Mouse (Mus musculus): ENCODE results near the gene Otud3. TPM values are rescaled to one million over a fixed set of nuclear protein-coding genes. Genes with fewer than 3 reads are reported as not detected.
"Not testable (repeated sequence)": the region's sequence is repeated elsewhere in the genome, so short reads cannot be mapped to it uniquely, and the experiment has no call there.

Otud3 gene
- polyA plus RNA-seq, 1 experiment from 2014 or later = 2.9 TPM

- no peak overlapping the region for H3K4me3 ChIP-seq
- 40% methylated on average over 7 of the region's 7 CpGs for WGBS
- H3K9ac ChIP-seq (replicated peaks) = no peak overlapping the region
- no peak overlapping the region for H3K4me2 ChIP-seq (replicated peaks)
- no peaks in the 10 kb centered on the region; the same call in 1 of the 2 replicates for H3K27me3 ChIP-seq
- no peak overlapping the region for H3K27ac ChIP-seq (replicated peaks)
- peaks cover 26% of the 10 kb centered on the region for H3K36me3 ChIP-seq
- peaks cover 5% of the 10 kb centered on the region; the same call in 1 of the 2 replicates for H3K4me1 ChIP-seq
- H3K9me3 ChIP-seq = no peaks in the 10 kb centered on the region
- no peak for ATAC-seq (ENCODE audit: low FRiP score, low read depth)
These were observed 24.6 kb downstream of the Otud3 start for GRCm38 (mm10) chr4:138889165-138889564.

DNA sequence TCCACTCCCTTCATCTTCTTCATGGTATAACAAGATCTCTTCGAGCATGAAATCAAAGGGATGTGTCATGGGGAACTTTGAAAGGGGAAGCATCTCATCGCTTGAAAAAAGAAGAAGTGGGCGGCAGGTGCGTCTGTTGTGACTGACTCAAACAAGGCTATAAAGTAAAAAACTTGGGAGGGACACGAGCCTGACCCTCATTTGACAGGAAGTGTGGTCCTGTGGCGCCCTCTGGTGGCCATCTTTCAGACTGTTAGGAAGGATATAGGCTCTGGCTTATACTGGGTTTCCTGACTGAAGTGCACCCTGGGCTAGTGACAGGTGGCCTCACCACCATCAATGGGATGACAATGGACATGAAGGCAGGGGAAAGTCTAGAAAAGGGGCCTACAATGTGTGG, 29.5 kb downstream of the Otud3 start:
- Histone ChIP-seq H3K4me2 (replicated peaks) (no peak overlapping the region), H3K27ac (replicated peaks) (no peak overlapping the region), H3K36me3 (no peaks in the 10 kb centered on the region), H3K4me3 (no peak overlapping the region), H3K9me3 (no peaks in the 10 kb centered on the region), H3K9ac (replicated peaks) (no peak overlapping the region), H3K4me1 (no peaks in the 10 kb centered on the region), H3K27me3 (peaks cover 16% of the 10 kb centered on the region)
- ATAC-seq (ENCODE audit: low FRiP score, low read depth) = no peak
- 22% methylated on average over 6 of the region's 6 CpGs for WGBS

GRCm38 (mm10) chr4:138882179-138882578, 31.6 kb downstream of the Otud3 start:
- peak overlapping the region; percentile 32 for H3K4me2 ChIP-seq (replicated peaks)
- no peak overlapping the region for H3K4me3 ChIP-seq
- no peak overlapping the region for H3K27ac ChIP-seq (replicated peaks)
- no peaks in the 10 kb centered on the region for H3K36me3 ChIP-seq
- no peak for ATAC-seq (ENCODE audit: low FRiP score, low read depth)
- H3K27me3 ChIP-seq = peaks cover 16% of the 10 kb centered on the region
- H3K4me1 ChIP-seq = no peaks in the 10 kb centered on the region
- H3K9me3 ChIP-seq = no peaks in the 10 kb centered on the region
- H3K9ac ChIP-seq (replicated peaks) = no peak overlapping the region
- WGBS = 8% methylated on average over 15 of the region's 16 CpGs

DNA sequence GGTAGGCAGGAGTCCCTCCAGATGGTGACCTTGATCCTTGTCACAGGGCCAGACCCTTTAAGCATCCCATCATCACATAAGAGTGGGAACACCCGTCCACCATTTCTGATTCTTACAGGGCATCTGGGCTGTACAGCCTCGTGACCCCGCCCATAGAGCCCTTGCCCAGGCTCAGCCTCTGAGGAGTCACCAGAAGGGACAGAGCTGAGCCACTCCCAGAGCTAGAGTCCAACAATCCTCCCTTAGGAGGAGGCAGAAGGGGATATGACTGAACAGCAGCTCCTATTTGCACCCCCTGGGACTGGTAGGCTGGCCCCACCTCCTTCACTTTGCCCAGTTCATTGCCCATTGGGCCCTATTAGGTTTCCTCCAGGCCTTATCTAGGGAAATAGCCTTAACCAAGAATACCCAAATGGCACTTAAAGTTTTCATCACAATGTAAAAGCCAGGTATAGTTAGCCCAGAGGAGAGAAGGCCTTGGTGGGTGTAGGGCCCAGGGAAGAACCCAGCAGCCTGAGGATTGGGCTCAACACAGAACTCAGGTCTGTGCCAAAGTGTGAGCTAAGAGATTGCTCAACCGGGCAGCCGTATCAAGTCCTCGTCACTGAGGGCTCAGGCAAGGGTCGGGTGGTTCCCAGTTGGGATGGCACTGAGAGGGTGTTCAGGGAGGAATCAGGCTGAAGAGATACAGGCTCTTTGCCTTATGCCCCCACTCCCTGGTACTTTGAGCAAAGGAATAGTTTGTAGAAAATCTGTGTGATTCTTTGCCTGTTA, 32.7 kb downstream of the Otud3 start:
- Histone ChIP-seq H3K9ac (replicated peaks) (no peak overlapping the region), H3K4me3 (no peak overlapping the region), H3K27me3 (peaks cover 16% of the 10 kb centered on the region), H3K4me2 (replicated peaks) (no peak overlapping the region), H3K9me3 (no peaks in the 10 kb centered on the region), H3K27ac (replicated peaks) (no peak overlapping the region), H3K4me1 (no peaks in the 10 kb centered on the region), H3K36me3 (no peaks in the 10 kb centered on the region)
- WGBS = 89% methylated on average over 7 of the region's 7 CpGs
- ATAC-seq (ENCODE audit: low FRiP score, low read depth) = no peak

DNA sequence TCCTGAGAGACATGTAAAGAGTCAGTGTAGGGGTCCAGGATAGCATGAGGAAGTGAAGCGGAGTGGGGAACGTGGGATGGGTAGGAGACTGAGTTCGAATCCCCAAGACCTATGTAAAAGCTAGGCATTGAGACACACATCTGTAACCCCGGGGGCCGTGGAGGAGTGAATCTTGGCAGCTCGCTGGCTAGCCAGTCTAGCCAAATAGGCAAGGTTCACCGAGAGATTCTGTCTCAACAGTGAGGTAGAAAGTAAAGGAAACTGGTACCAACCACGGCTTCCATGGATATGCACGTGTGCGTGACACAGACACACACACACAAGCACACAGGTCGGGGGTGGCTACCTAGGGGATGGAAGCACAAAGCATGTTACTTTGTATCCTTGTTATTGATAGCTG, 33.9 kb downstream of the Otud3 start:
- Histone ChIP-seq H3K27ac (replicated peaks) (no peak overlapping the region), H3K27me3 (peaks cover 16% of the 10 kb centered on the region), H3K9ac (replicated peaks) (no peak overlapping the region), H3K4me2 (replicated peaks) (no peak overlapping the region), H3K4me1 (no peaks in the 10 kb centered on the region), H3K36me3 (no peaks in the 10 kb centered on the region), H3K4me3 (no peak overlapping the region), H3K9me3 (no peaks in the 10 kb centered on the region)
- ATAC-seq (ENCODE audit: low FRiP score, low read depth) = no peak
- WGBS = 86% methylated on average over 11 of the region's 11 CpGs

DNA sequence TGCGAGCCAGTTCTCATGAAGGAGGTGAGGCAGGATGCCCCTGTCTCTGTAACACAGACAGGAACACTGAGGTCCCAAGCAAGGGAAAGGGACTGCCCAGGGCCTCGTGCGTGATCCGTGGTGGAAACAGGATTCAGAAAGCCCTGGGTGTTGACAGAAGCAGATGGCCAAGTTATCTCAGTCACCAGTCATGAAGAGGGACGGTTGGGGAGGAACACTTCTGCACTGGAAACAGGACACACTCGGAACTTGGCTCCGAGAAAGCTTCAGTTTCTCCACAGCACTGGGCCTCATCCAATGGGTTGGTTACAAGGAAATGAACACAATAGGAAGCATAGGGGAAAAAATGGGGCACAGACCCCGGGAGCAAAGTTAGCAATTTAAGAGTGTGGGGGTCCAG, 35.0 kb downstream of the Otud3 start:
- 75% methylated on average over 8 of the region's 8 CpGs for WGBS
- no peak for ATAC-seq (ENCODE audit: low FRiP score, low read depth)
- no peaks in the 10 kb centered on the region for H3K36me3 ChIP-seq

GRCm38 (mm10) chr4:138877731-138878130, 36.0 kb downstream of the Otud3 start, which contains the start of gene Pla2g2e:
Gene Pla2g2e (plus strand): TSS chr4:138877942.
- Histone ChIP-seq H3K9ac (replicated peaks) (no peak within 1 kb of the TSS), H3K27ac (replicated peaks) (no peak within 1 kb of the TSS), H3K4me3 (no peak within 1 kb of the TSS), H3K4me2 (replicated peaks) (no peak within 1 kb of the TSS), H3K9me3 (no peaks in the 10 kb centered on the region), H3K4me1 (no peaks in the 10 kb centered on the region), H3K36me3 (no peaks in the 10 kb centered on the region), H3K27me3 (peaks cover 16% of the 10 kb centered on the region)
- 88% methylated on average over 4 of the region's 4 CpGs for WGBS
- no peak for ATAC-seq (ENCODE audit: low FRiP score, low read depth)

More for the DNA sequence above, 35.0 kb downstream of the Otud3 start:
- Histone ChIP-seq H3K4me2 (replicated peaks) (no peak overlapping the region), H3K4me3 (no peak overlapping the region), H3K4me1 (no peaks in the 10 kb centered on the region), H3K27ac (replicated peaks) (no peak overlapping the region), H3K9me3 (no peaks in the 10 kb centered on the region), H3K9ac (replicated peaks) (no peak overlapping the region), H3K27me3 (peaks cover 16% of the 10 kb centered on the region)

DNA sequence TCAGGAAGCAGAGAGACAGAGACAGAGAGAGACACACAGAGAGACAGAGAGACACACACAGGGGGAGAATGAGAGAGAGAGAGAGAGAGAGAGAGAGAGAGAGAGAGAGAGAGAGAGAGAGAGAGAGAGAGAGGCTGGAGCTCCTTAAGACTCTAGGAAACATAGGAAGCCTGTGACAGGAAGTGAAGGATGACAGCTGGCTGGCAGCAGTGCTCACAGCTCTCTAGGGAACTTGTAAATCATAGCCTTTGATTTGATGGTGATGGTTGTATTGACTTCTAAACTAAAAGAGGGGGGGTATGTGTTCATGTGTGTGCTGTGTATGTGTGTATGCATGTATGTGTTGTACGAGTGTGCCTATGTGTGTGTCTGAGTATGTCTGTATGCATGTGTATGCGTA, 37.8 kb downstream of the Otud3 start:
- no peaks in the 10 kb centered on the region for H3K36me3 ChIP-seq
- H3K4me2 ChIP-seq (replicated peaks) = no peak overlapping the region
- WGBS = 94% methylated on average over 2 of the region's 2 CpGs
- H3K27me3 ChIP-seq = peaks cover 5% of the 10 kb centered on the region
- H3K4me1 ChIP-seq = no peaks in the 10 kb centered on the region
- no peaks in the 10 kb centered on the region for H3K9me3 ChIP-seq
- ATAC-seq (ENCODE audit: low FRiP score, low read depth) = no peak
- H3K9ac ChIP-seq (replicated peaks) = no peak overlapping the region
- no peak overlapping the region for H3K27ac ChIP-seq (replicated peaks)
- H3K4me3 ChIP-seq = no peak overlapping the region

- not testable (repeated sequence) for H3K4me3 ChIP-seq; ATAC-seq (ENCODE audit: low FRiP score, low read depth); H3K27me3 ChIP-seq; H3K4me2 ChIP-seq (replicated peaks); H3K9me3 ChIP-seq; H3K36me3 ChIP-seq; H3K4me1 ChIP-seq; H3K9ac ChIP-seq (replicated peaks); H3K27ac ChIP-seq (replicated peaks)
- WGBS = 85% methylated on average over 2 of the region's 2 CpGs
These were observed 38.5 kb downstream of the Otud3 start for GRCm38 (mm10) chr4:138875275-138875674.

DNA sequence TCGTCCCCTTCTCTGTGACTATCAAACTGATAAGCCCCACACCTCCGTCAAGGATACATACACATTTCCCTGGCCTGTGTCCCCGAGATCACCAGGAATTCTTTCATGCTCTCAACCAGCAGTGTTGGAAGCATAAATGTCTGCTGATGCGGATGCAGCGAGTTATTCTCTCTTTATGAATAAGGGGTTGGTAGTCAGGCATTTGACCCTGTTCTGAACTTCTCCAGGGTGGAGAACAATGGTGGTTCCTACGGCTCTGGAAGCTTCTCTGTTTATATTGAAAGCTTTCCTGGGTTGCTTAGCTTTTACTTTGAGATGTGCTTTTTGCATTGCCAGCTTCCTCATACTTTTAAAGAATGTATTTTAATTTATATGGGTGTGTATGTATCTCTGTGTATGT, 39.9 kb downstream of the Otud3 start, which contains the start of gene Gm13030:
TSS of gene Gm13030 (minus strand) at position 101 of the 400 bp plus-strand sequence.
- no peak for ATAC-seq (ENCODE audit: low FRiP score, low read depth)
- H3K27ac ChIP-seq (replicated peaks) = no peak within 1 kb of the TSS
- no peak within 1 kb of the TSS for H3K4me3 ChIP-seq
- no peaks in the 10 kb centered on the region for H3K36me3 ChIP-seq
- H3K27me3 ChIP-seq = no peaks in the 10 kb centered on the region
- 88% methylated on average over 6 of the region's 6 CpGs for WGBS
- H3K4me2 ChIP-seq (replicated peaks) = no peak within 1 kb of the TSS
- H3K9me3 ChIP-seq = 0 out of 2 replicates have a peak, but pooled peaks cover 2% of the 10 kb centered on the region
- no peaks in the 10 kb centered on the region for H3K4me1 ChIP-seq
- H3K9ac ChIP-seq (replicated peaks) = no peak within 1 kb of the TSS

GRCm38 (mm10) chr4:138868666-138869065, 45.1 kb downstream of the Otud3 start:
- Histone ChIP-seq H3K9ac (replicated peaks) (no peak overlapping the region), H3K4me2 (replicated peaks) (no peak overlapping the region), H3K36me3 (no peaks in the 10 kb centered on the region), H3K27ac (replicated peaks) (no peak overlapping the region), H3K4me3 (no peak overlapping the region), H3K9me3 (0 out of 2 replicates have a peak, but pooled peaks cover 2% of the 10 kb centered on the region), H3K4me1 (no peaks in the 10 kb centered on the region), H3K27me3 (no peaks in the 10 kb centered on the region; the same call in 1 of the 2 replicates)
- no peak for ATAC-seq (ENCODE audit: low FRiP score, low read depth)
- WGBS = 56% methylated on average over 8 of the region's 8 CpGs

GRCm38 (mm10) chr4:138866413-138866812, 47.3 kb downstream of the Otud3 start:
- Histone ChIP-seq H3K9ac (replicated peaks) (no peak overlapping the region), H3K4me2 (replicated peaks) (no peak overlapping the region)
- no peak for ATAC-seq (ENCODE audit: low FRiP score, low read depth)

More at GRCm38 (mm10) chr4:138866413-138866812, 47.3 kb downstream of the Otud3 start:
- Histone ChIP-seq H3K4me1 (no peaks in the 10 kb centered on the region), H3K9me3 (0 out of 2 replicates have a peak, but pooled peaks cover 2% of the 10 kb centered on the region), H3K4me3 (no peak overlapping the region), H3K27ac (replicated peaks) (no peak overlapping the region), H3K27me3 (no peaks in the 10 kb centered on the region; the same call in 1 of the 2 replicates), H3K36me3 (no peaks in the 10 kb centered on the region)
- 13% methylated on average over 7 of the region's 7 CpGs for WGBS
